Mouse (Mus musculus) ovary, postnatal 14 days (tissue): ENCODE measurements at regions not wholly inside any gene's neighbourhood (a gene's known extent, or its start where the extent isn't known, plus 50 kb on each side); places are given as distances from the start of the nearest gene placed in this dataset.

Experiments
- DNase-seq: peaks from one replicate; pipeline ENCODE4 v3.0.0; 2022; ENCODE audit warnings: low spot score

DNA sequence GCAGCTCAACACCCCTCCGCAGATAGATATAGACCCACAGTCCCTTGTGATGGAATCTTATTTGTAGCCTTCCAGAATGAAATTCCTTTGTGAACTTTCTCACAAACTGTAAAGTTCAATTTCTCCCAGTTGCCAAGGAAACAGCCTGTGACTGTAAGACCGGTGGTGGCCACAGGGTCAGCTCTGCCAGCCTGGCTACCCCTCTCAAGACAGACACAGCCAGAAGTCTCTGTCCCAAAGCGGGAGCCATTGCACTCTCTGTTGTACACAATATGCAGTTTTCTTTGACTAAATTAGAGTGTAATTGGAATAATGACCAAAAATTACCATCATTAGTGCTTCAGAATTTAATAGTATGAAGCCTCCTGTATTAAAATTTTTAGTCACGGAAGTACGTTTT, 568.8 kb downstream of the 1190002N15Rik start:
- no peak for DNase-seq

GRCm38 (mm10) chr9:93955235-93956040, 582.4 kb downstream of the 1190002N15Rik start:
- DNase-seq, result no peak

DNA sequence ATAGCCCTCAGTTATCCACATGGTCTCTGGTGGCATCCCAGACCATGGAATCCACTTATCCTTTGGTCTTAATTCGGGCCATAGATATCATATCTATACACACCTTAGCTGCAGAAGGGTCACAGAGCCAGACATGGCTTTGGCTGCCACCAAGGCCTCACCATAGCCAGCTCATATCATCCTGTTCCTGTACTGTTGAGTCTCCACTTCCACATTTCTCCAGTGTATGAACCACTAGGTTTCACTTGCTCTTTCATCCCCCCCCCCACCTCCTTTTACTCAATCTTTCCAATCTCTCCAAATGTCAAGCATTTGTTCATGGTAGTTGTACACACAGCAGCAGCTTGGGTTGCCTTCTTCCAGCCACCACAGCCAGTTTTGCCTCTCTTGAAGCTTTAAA, 589.2 kb downstream of the 1190002N15Rik start:
- no peak for DNase-seq

DNA sequence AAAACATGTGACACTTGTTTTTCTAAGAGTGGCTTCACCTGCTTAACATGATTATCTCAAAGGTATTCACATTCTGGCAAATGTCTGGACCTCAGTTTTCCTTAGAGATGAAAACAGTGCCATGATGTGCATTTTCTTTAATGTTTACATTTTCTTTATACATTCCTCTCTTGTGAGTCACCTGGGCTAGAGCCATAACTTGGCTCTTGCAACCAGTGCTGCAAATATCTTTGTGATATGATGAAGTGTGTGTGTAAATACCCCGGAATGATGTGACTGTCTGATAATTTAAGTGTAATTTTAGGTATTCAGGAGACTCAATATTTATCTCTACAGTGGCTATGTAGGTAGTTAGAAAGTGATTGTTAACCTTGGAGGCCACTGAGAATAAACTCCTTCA, 590.8 kb downstream of the 1190002N15Rik start:
- no peak for DNase-seq

DNA sequence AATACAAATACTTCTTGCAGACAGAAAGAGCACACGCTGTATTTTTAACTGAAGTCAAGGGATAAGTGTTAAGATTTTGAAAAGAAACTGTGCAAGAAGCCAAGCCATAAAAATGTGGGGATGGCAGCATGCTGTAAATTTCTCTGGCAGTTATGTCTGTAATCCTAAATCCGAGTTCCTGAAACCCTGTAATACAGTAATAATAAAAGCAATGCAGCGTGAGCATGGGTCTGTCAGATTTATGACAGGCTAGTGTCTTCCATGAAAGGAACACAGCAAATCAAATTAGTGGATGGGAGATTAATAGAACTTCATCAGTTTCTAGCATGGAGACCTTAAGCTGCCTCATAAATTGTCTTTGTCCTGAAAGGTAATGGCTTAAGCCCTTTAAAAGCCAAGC, 597.7 kb downstream of the 1190002N15Rik start:
- no peak for DNase-seq

DNA sequence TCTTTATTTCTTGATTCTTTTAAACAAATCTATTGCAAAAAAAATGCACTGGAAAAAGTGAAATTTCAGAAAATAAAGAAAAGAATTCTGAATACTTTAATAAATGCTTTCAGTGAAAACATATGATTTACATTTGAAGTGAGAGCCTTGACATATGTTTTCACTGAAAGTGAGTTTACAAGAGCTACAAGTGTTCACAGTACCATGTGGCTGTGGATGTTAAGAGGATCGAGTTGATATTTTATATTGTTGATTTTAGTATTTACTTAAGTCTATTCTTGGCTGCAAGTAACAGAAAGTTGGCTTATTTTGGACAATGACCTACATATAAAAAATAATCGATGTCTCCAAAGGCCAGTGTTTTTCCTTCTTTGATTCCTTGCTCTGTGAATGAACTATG, 607.2 kb downstream of the 1190002N15Rik start:
- DNase-seq, result no peak

DNA sequence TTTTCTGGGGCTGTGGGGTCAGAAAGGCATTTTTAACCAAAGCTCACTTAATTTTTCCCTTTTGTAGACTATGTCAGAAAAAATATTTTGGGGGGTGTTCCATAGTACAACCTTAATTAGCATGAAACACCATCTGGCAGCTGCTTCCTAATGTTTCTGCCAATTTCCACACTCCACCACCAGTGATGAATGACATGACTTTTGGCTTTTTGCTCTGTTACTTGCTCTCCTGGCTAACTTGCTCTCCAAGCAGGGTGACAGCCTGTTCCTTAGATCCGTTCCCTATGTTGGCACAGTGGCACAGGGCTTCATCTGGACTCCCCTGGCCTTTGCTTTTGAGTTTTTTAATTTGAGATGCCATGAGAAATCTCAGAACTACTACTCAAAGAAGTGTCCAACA, 648.6 kb downstream of the 1190002N15Rik start:
- DNase-seq, result no peak

DNA sequence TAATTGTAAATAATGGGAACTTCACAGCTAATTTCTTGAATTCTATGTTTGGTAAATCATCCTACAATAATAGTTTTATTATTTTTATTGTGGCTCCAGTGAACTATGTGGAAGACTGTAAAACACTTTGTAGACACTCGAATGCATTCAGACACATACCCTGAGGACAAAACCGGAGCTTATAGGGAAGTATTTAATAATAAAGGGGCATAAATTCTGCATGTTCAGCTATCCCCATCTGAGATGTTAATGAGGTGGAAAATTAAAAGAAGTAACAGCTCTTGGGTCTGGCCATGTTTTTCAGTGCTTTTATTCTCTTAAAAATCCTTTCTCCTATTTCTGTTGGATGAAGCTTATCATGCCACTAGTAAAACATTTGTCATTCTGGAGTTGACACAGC, 657.8 kb downstream of the 1190002N15Rik start:
- DNase-seq, result no peak

- DNase-seq, result no peak
Measured at GRCm38 (mm10) chr9:93879572-93879971, 658.3 kb downstream of the 1190002N15Rik start.

- DNase-seq, result no peak
Measured at GRCm38 (mm10) chr9:93870778-93871177, 667.1 kb downstream of the 1190002N15Rik start.

DNA sequence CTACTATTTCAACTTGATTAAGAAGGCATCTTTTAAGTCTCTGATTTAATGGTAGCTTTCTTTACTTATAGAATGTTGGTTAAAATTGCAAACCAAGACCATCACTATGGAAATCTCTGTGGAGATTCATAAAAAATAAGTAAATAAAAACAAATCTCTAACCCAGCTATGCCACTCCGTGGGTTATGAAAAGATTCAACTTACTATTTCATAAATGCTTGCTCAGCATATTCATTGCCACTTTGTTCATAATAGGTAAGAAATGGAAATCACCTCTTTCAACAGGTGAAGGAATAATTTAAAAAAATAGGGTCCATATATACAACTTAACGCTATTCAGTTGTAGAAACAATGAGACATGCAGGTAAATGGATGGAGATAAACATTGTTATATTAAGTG, 679.9 kb downstream of the 1190002N15Rik start:
- no peak for DNase-seq

GRCm38 (mm10) chr9:93846411-93846810, 691.5 kb downstream of the 1190002N15Rik start:
- DNase-seq, result no peak

- DNase-seq, result no peak
Measured at GRCm38 (mm10) chr9:93843869-93844268, 694.0 kb downstream of the 1190002N15Rik start.
